ENCODE assay signal across 8 mouse cellular contexts in genomic region chr5:30667686-30668085, GRCm38 (mm10). TPM values are rescaled to one million over a fixed set of nuclear protein-coding genes. Genes with fewer than 3 reads are reported as not detected.
DNase-seq lines count a peak whose midpoint lies in the region; ATAC-seq and TF ChIP-seq lines count a peak whose summit lies in the region.

No protein-coding gene starts in this region.

- H3K9ac ChIP-seq in kidney, embryonic 15.5 days: peak overlapping the region; percentile 83

- H3K79me2 ChIP-seq in myocyte (ENCODE audit: control insufficient read depth, insufficient read depth): peaks cover 40% of the 10 kb centered on the region

- peaks cover 44% of the 10 kb centered on the region for H3K36me3 ChIP-seq in kidney, embryonic 15.5 days
- peaks cover 46% of the 10 kb centered on the region for H3K36me3 ChIP-seq in embryonic facial prominence, embryonic 10.5 days (replicated peaks)
- H3K36me3 ChIP-seq in myocyte (ENCODE audit: control insufficient read depth, insufficient read depth): no peaks in the 10 kb centered on the region

- WGBS in kidney, embryonic 15.5 days: 1% methylated on average over 3 of the region's 3 CpGs
- 7% methylated on average over 3 of the region's 3 CpGs for WGBS in embryonic facial prominence, embryonic 10.5 days

- ATAC-seq in kidney, embryonic 15.5 days (replicated peaks; ENCODE audit: low FRiP score): no peak

- H3K9me3 ChIP-seq in kidney, embryonic 15.5 days (replicated peaks): no peaks in the 10 kb centered on the region
- H3K9me3 ChIP-seq in embryonic facial prominence, embryonic 10.5 days: no peaks in the 10 kb centered on the region

- intact Hi-C loops in left cerebral cortex, postnatal 25 days (cut with DNase I): no loop called here

- DNase-seq in kidney, adult 18-20 months: no peak
- DNase-seq in embryonic facial prominence, embryonic 10.5 days (ENCODE audit: low spot score): no peak
- DNase-seq in induced T-regulatory cell, adult 2 months (ENCODE audit: low read depth): peak; percentile 35
- no peak for DNase-seq in gastrocnemius, postnatal 25 days
- no peak for DNase-seq in ovary, postnatal 36 days (ENCODE audit: low spot score)
- DNase-seq in left cerebral cortex, postnatal 25 days (ENCODE audit: low spot score in 2 of 2): no peak

- H3K27ac ChIP-seq in kidney, embryonic 15.5 days: 0 out of 2 replicates have a peak overlapping the region, but pooled peaks have one; percentile 92
- H3K27ac ChIP-seq in embryonic facial prominence, embryonic 10.5 days (replicated peaks): peak overlapping the region; percentile 97

- H3K27me3 ChIP-seq in kidney, embryonic 15.5 days: no peaks in the 10 kb centered on the region
- H3K27me3 ChIP-seq in embryonic facial prominence, embryonic 10.5 days (replicated peaks; ENCODE audit: low read depth, poor library complexity, severe bottlenecking): no peaks in the 10 kb centered on the region
- H3K27me3 ChIP-seq in myocyte (ENCODE audit: control insufficient read depth, insufficient read depth, insufficient read length): no peaks in the 10 kb centered on the region

- H3K4me1 ChIP-seq in kidney, embryonic 15.5 days: peaks cover 23% of the 10 kb centered on the region
- peaks cover 26% of the 10 kb centered on the region for H3K4me1 ChIP-seq in embryonic facial prominence, embryonic 10.5 days

- TF ChIP-seq POLR2A in myocyte (IDR thresholded peaks at IDR 0.05; ENCODE audit: insufficient read length, low read depth): no peak

- H3K4me3 ChIP-seq in kidney, embryonic 15.5 days (replicated peaks): peak overlapping the region; percentile 91
- H3K4me3 ChIP-seq in embryonic facial prominence, embryonic 10.5 days: peak overlapping the region; percentile 84
- peak overlapping the region; percentile 78 for H3K4me3 ChIP-seq in myocyte

- peak overlapping the region; percentile 67 for H3K4me2 ChIP-seq in kidney, embryonic 15.5 days
- H3K4me2 ChIP-seq in myocyte (ENCODE audit: low read depth): peak overlapping the region; percentile 76

- no peak overlapping the region for H3ac ChIP-seq in myocyte (ENCODE audit: control insufficient read depth, insufficient read length)

TF ChIP-seq in myocyte, 11 proteins besides CTCF, POLR2A, EP300 and RAD21:
- TF ChIP-seq POLR2AphosphoS2 (IDR thresholded peaks at IDR 0.05; ENCODE audit: insufficient read length, low read depth) (no peak), MYOD1 (IDR thresholded peaks at IDR 0.05; ENCODE audit: control insufficient read depth in 1 of 3, insufficient read length in 2 of 3, low read depth in 2 of 3) (no peak), TCF12 (IDR thresholded peaks at IDR 0.05; ENCODE audit: insufficient read depth, poor library complexity, severe bottlenecking) (no peak), SRF (IDR thresholded peaks at IDR 0.05; ENCODE audit: control insufficient read depth, insufficient read length, low read depth) (no peak), USF1 (IDR thresholded peaks at IDR 0.05; ENCODE audit: low read depth) (no peak), REST (IDR thresholded peaks at IDR 0.05; ENCODE audit: insufficient read depth, insufficient read length) (no peak), MAX (IDR thresholded peaks at IDR 0.05; ENCODE audit: low read depth) (no peak), MYOG (IDR thresholded peaks at IDR 0.05; ENCODE audit: control insufficient read depth in 1 of 3, insufficient read depth in 1 of 3, insufficient read length in 2 of 3, low read depth in 2 of 3) (no peak), E2F4 (IDR thresholded peaks at IDR 0.05; ENCODE audit: insufficient read depth) (no peak), CEBPB (IDR thresholded peaks at IDR 0.05; ENCODE audit: insufficient read depth, poor library complexity, severe bottlenecking) (no peak), TCF3 (IDR thresholded peaks at IDR 0.05; ENCODE audit: insufficient read length, low read depth) (no peak)
TF ChIP-seq in myocyte: peak in this region for 0.

RNA-seq across cellular contexts. Expression of gene Cenpa, which starts 1.1 kb away (rescaled TPM):
- 298 and 308 TPM in 2 replicates for polyA plus RNA-seq in kidney, embryonic 15.5 days (2015; fragmentation: Nextera tagmentation; extraction: Ambion mirVana)
- polyA plus RNA-seq in embryonic facial prominence, embryonic 10.5 days (2016; fragmentation: Nextera tagmentation; extraction: Ambion mirVana): 458 and 467 TPM in 2 replicates
- polyA plus RNA-seq in myocyte (2012; fragmentation: generic; extraction: Trizol): 65.3 TPM
- 1 to 10 TPM; 3.2 to 6.5 TPM for total RNA-seq in gastrocnemius, postnatal 25 days (2021)
- 1 to 10 TPM; 6.7 to 8.0 TPM for total RNA-seq in left cerebral cortex, postnatal 25 days (2021)

RNA-seq across cellular contexts. Expression of gene Slc35f6, which starts 20.0 kb away (rescaled TPM):
- 25.7 and 27.1 TPM in 2 replicates for polyA plus RNA-seq in kidney, embryonic 15.5 days (2015; fragmentation: Nextera tagmentation; extraction: Ambion mirVana)
- polyA plus RNA-seq in embryonic facial prominence, embryonic 10.5 days (2016; fragmentation: Nextera tagmentation; extraction: Ambion mirVana): 24.3 and 24.4 TPM in 2 replicates
- 33.1 TPM for polyA plus RNA-seq in myocyte (2012; fragmentation: generic; extraction: Trizol)
- 10 to 100 TPM in 1 of 2 experiments, 1 to 10 TPM in 1; 9.5 to 12.0 TPM for total RNA-seq in gastrocnemius, postnatal 25 days (2021)
- 10 to 100 TPM; 40.5 to 40.9 TPM for total RNA-seq in left cerebral cortex, postnatal 25 days (2021)

RNA-seq across cellular contexts. Expression of gene Dpysl5, which starts 43.7 kb away (rescaled TPM):
- polyA plus RNA-seq in kidney, embryonic 15.5 days (2015; fragmentation: Nextera tagmentation; extraction: Ambion mirVana): 6.8 and 7.7 TPM in 2 replicates
- polyA plus RNA-seq in embryonic facial prominence, embryonic 10.5 days (2016; fragmentation: Nextera tagmentation; extraction: Ambion mirVana): 32.8 and 39.6 TPM in 2 replicates
- 0.01 TPM for polyA plus RNA-seq in myocyte (2012; fragmentation: generic; extraction: Trizol)
- total RNA-seq in gastrocnemius, postnatal 25 days (2021): 1 to 10 TPM; 1.0 to 2.0 TPM
- 10 to 100 TPM; 27.7 to 31.5 TPM for total RNA-seq in left cerebral cortex, postnatal 25 days (2021)
